ENCODE assay signal across 7 mouse cellular contexts in genomic region chr11:119081839-119082637, GRCm38 (mm10). TPM values are rescaled to one million over a fixed set of nuclear protein-coding genes. Genes with fewer than 3 reads are reported as not detected.
DNase-seq lines count a peak whose midpoint lies in the region; ATAC-seq and TF ChIP-seq lines count a peak whose summit lies in the region.

No protein-coding gene starts in this region.

- DNase-seq in spleen, adult 2 months (ENCODE audit: low read depth in 1 of 2, low spot score in 2 of 2), result peak in 1 of 2 experiments; percentile 63
- DNase-seq in spleen, adult 12 weeks (ENCODE audit: low spot score), result no peak
- DNase-seq in kidney, postnatal 10 days, result peak; percentile 63
- DNase-seq in midbrain, embryonic 14.5 days, result peak; percentile 60
- DNase-seq in thymus, postnatal 36 days, result peak; percentile 72 to 73

- no peak for TF ChIP-seq POLR2A in spleen, adult 2 months (IDR thresholded peaks at IDR 0.05; ENCODE audit: low read depth, low read length)
- TF ChIP-seq POLR2A in bone marrow, adult 2 months (IDR thresholded peaks at IDR 0.05; ENCODE audit: borderline replicate concordance, control insufficient read depth, low read depth, low read length), result no peak
- no peak for TF ChIP-seq POLR2A in embryonic fibroblast, embryonic 13.5 days (IDR thresholded peaks at IDR 0.05; ENCODE audit: low read depth, low read length)

- H3K4me2 ChIP-seq in midbrain, embryonic 14.5 days (ENCODE audit: low read length), result peak overlapping the region; percentile 99

- no peaks in the 10 kb centered on the region for H3K9me3 ChIP-seq in midbrain, embryonic 14.5 days (ENCODE audit: control insufficient read depth, low read length)

- H3K4me3 ChIP-seq in spleen, adult 2 months (ENCODE audit: extremely low read depth, insufficient read depth, insufficient read length), result no peak overlapping the region
- no peak overlapping the region for H3K4me3 ChIP-seq in bone marrow, adult 2 months (replicated peaks; ENCODE audit: control insufficient read depth, low read depth, low read length)
- H3K4me3 ChIP-seq in embryonic fibroblast, embryonic 13.5 days (ENCODE audit: insufficient read depth, low read length), result no peak overlapping the region
- peak overlapping the region; percentile 87; the same call in 1 of the 2 replicates for H3K4me3 ChIP-seq in midbrain, embryonic 14.5 days (replicated peaks; ENCODE audit: low read depth, low read length)

- TF ChIP-seq CTCF in spleen, adult 2 months (IDR thresholded peaks at IDR 0.05; ENCODE audit: extremely low read depth, insufficient read depth, insufficient read length, insufficient replicate concordance), result peak; percentile 61; the same call in 1 of the 2 replicates
- TF ChIP-seq CTCF in bone marrow, adult 2 months (IDR thresholded peaks at IDR 0.05; ENCODE audit: control insufficient read depth, insufficient read depth, low read length), result peak; percentile 53; the same call in 1 of the 2 replicates
- TF ChIP-seq CTCF in embryonic fibroblast, embryonic 13.5 days (IDR thresholded peaks at IDR 0.05; ENCODE audit: borderline replicate concordance, insufficient read depth, low read length), result peak; percentile 39; the same call in 1 of the 2 replicates

- peaks cover 12% of the 10 kb centered on the region for H3K4me1 ChIP-seq in spleen, adult 2 months (ENCODE audit: control insufficient read depth, insufficient read depth, insufficient read length)
- H3K4me1 ChIP-seq in bone marrow, adult 2 months (ENCODE audit: control insufficient read depth, insufficient read depth, low read length), result peaks cover 3% of the 10 kb centered on the region
- H3K4me1 ChIP-seq in embryonic fibroblast, embryonic 13.5 days (ENCODE audit: control insufficient read depth, insufficient read depth, low read length), result peaks cover 12% of the 10 kb centered on the region
- peaks cover 73% of the 10 kb centered on the region for H3K4me1 ChIP-seq in midbrain, embryonic 14.5 days (ENCODE audit: control insufficient read depth, insufficient read depth, low read length)

- WGBS in spleen, adult 2 months, result 78% methylated on average over 21 of the region's 21 CpGs
- 66% methylated on average over 21 of the region's 21 CpGs for WGBS in bone marrow, adult 2 months
- WGBS in midbrain, embryonic 14.5 days, result 24% methylated on average over 21 of the region's 21 CpGs

- ATAC-seq in midbrain, embryonic 14.5 days (ENCODE audit: low FRiP score, low TSS enrichment), result no peak

- no peak overlapping the region for H3K27ac ChIP-seq in spleen, adult 2 months (ENCODE audit: insufficient read depth, low read length)
- H3K27ac ChIP-seq in bone marrow, adult 2 months (ENCODE audit: control insufficient read depth, insufficient read depth, low read depth, low read length, poor library complexity), result no peak overlapping the region
- no peak overlapping the region for H3K27ac ChIP-seq in embryonic fibroblast, embryonic 13.5 days (ENCODE audit: insufficient read depth, low read length)
- no peak overlapping the region for H3K27ac ChIP-seq in midbrain, embryonic 14.5 days (replicated peaks; ENCODE audit: low read depth, low read length)

- H3K36me3 ChIP-seq in spleen, adult 2 months (ENCODE audit: control insufficient read depth, insufficient read depth, low read length), result peaks cover 26% of the 10 kb centered on the region
- peaks cover 28% of the 10 kb centered on the region for H3K36me3 ChIP-seq in midbrain, embryonic 14.5 days (ENCODE audit: control insufficient read depth, insufficient read depth, low read length)

- no peaks in the 10 kb centered on the region for H3K27me3 ChIP-seq in spleen, adult 2 months (ENCODE audit: control insufficient read depth, insufficient read depth, low read length)
- H3K27me3 ChIP-seq in midbrain, embryonic 14.5 days (ENCODE audit: control insufficient read depth, insufficient read depth, low read length), result peaks cover 26% of the 10 kb centered on the region

- H3K9ac ChIP-seq in midbrain, embryonic 14.5 days (replicated peaks; ENCODE audit: low read length), result peak overlapping the region; percentile 29; the same call in 1 of the 2 replicates

RNA-seq across cellular contexts. Expression of gene Cbx4, which starts 4.0 kb away (rescaled TPM):
- 17.2 and 23.5 TPM in 2 replicates for polyA plus RNA-seq in spleen, adult 2 months (2012; rRNA removed)
- 7.3 and 18.8 TPM in 2 replicates for polyA plus RNA-seq in bone marrow, adult 2 months (2011; ENCODE audit: insufficient read depth, insufficient read length, low replicate concordance, missing spikeins)
- polyA plus RNA-seq in embryonic fibroblast, embryonic 13.5 days (2011; ENCODE audit: insufficient read length, low read depth, missing spikeins), result 11.2 and 11.8 TPM in 2 replicates
- 19.0 and 19.3 TPM in 2 replicates for polyA plus RNA-seq in midbrain, embryonic 14.5 days (2014; fragmentation: Nextera tagmentation; extraction: Ambion mirVana)

RNA-seq across cellular contexts. Expression of gene Cbx8, which starts 41.3 kb away (rescaled TPM):
- 4.5 and 5.6 TPM in 2 replicates for polyA plus RNA-seq in spleen, adult 2 months (2012; rRNA removed)
- 3.3 and 7.4 TPM in 2 replicates for polyA plus RNA-seq in bone marrow, adult 2 months (2011; ENCODE audit: insufficient read depth, insufficient read length, low replicate concordance, missing spikeins)
- 3.9 and 4.2 TPM in 2 replicates for polyA plus RNA-seq in embryonic fibroblast, embryonic 13.5 days (2011; ENCODE audit: insufficient read length, low read depth, missing spikeins)
- 11.5 and 12.4 TPM in 2 replicates for polyA plus RNA-seq in midbrain, embryonic 14.5 days (2014; fragmentation: Nextera tagmentation; extraction: Ambion mirVana)

RNA-seq across cellular contexts. Expression of gene Cbx2, which starts 59.3 kb away (rescaled TPM):
- polyA plus RNA-seq in spleen, adult 2 months (2012; rRNA removed), result 1.8 and 2.1 TPM in 2 replicates
- 0.34 and 2.8 TPM in 2 replicates for polyA plus RNA-seq in bone marrow, adult 2 months (2011; ENCODE audit: insufficient read depth, insufficient read length, low replicate concordance, missing spikeins)
- 4.7 and 6.9 TPM in 2 replicates for polyA plus RNA-seq in embryonic fibroblast, embryonic 13.5 days (2011; ENCODE audit: insufficient read length, low read depth, missing spikeins)
- polyA plus RNA-seq in midbrain, embryonic 14.5 days (2014; fragmentation: Nextera tagmentation; extraction: Ambion mirVana), result 15.6 and 20.7 TPM in 2 replicates
